Mouse (Mus musculus) bone marrow macrophage, adult 2 months (primary cell): ENCODE measurements at regions not wholly inside any gene's neighbourhood (a gene's known extent, or its start where the extent isn't known, plus 50 kb on each side); places are given as distances from the start of the nearest gene placed in this dataset.

Experiments used
- H3K27ac ChIP-seq: 2 replicates; pipeline ENCODE4 v1.5.1; 2012; ENCODE audit warnings: low read depth, low read length; ENCODE audit not compliant: insufficient read depth
- H3K4me1 ChIP-seq: 2 replicates; pipeline ENCODE4 v1.6.1; 2012; ENCODE audit warnings: low read length; ENCODE audit not compliant: control insufficient read depth, insufficient read depth
- H3K4me3 ChIP-seq: 2 replicates; pipeline ENCODE4 v1.5.1; 2012; ENCODE audit warnings: mild to moderate bottlenecking, low read length, moderate library complexity; ENCODE audit not compliant: insufficient read depth
- CTCF ChIP-seq: IDR thresholded peaks from 2 replicates; pipeline ENCODE4 v1.5.1; 2012; ENCODE audit warnings: low read depth, mild to moderate bottlenecking, low read length, moderate library complexity
- POLR2A ChIP-seq: IDR thresholded peaks from 2 replicates; pipeline ENCODE4 v1.6.1; 2012; ENCODE audit warnings: mild to moderate bottlenecking, low read depth, low read length, borderline replicate concordance

- no peaks in the 10 kb centered on the region for H3K4me1 ChIP-seq
- no peak overlapping the region for H3K27ac ChIP-seq
- H3K4me3 ChIP-seq, result no peak overlapping the region
- no peak for TF ChIP-seq POLR2A
- TF ChIP-seq CTCF, result no peak
These were observed 136.4 kb downstream of the Npy start for GRCm38 (mm10) chr6:49958891-49959290.

- Histone ChIP-seq H3K4me1 (no peaks in the 10 kb centered on the region), H3K4me3 (no peak overlapping the region), H3K27ac (no peak overlapping the region)
- no peak for TF ChIP-seq CTCF
- TF ChIP-seq POLR2A, result no peak
These were observed 138.7 kb downstream of the Npy start for GRCm38 (mm10) chr6:49961166-49961565.

- Histone ChIP-seq H3K27ac (no peak overlapping the region), H3K4me3 (no peak overlapping the region), H3K4me1 (no peaks in the 10 kb centered on the region)
- no peak for TF ChIP-seq POLR2A
- TF ChIP-seq CTCF, result no peak
These were observed 143.5 kb downstream of the Npy start for GRCm38 (mm10) chr6:49965944-49966545.

- H3K4me3 ChIP-seq, result no peak overlapping the region
- H3K27ac ChIP-seq, result no peak overlapping the region
- H3K4me1 ChIP-seq, result no peaks in the 10 kb centered on the region
- no peak for TF ChIP-seq CTCF
- no peak for TF ChIP-seq POLR2A
These were observed 143.5 kb upstream of the Mpp6 start for GRCm38 (mm10) chr6:49966555-49966954.

GRCm38 (mm10) chr6:49973258-49973865 lies 136.7 kb upstream of the Mpp6 start:
- H3K4me3 ChIP-seq, result no peak overlapping the region
- H3K27ac ChIP-seq, result no peak overlapping the region
- no peak for TF ChIP-seq POLR2A
- no peak for TF ChIP-seq CTCF
- H3K4me1 ChIP-seq, result no peaks in the 10 kb centered on the region

- TF ChIP-seq POLR2A (no peak), CTCF (no peak)
- no peak overlapping the region for H3K27ac ChIP-seq
- H3K4me3 ChIP-seq, result no peak overlapping the region
- H3K4me1 ChIP-seq, result no peaks in the 10 kb centered on the region
These were observed 132.3 kb upstream of the Mpp6 start for GRCm38 (mm10) chr6:49977783-49978182.

GRCm38 (mm10) chr6:49983740-49984139 lies 126.3 kb upstream of the Mpp6 start:
- H3K4me3 ChIP-seq, result no peak overlapping the region
- H3K27ac ChIP-seq, result no peak overlapping the region
- H3K4me1 ChIP-seq, result no peaks in the 10 kb centered on the region
- TF ChIP-seq CTCF, result no peak
- no peak for TF ChIP-seq POLR2A

GRCm38 (mm10) chr6:49985127-49985526 lies 124.9 kb upstream of the Mpp6 start:
- H3K4me3 ChIP-seq, result no peak overlapping the region
- no peak for TF ChIP-seq POLR2A
- no peaks in the 10 kb centered on the region for H3K4me1 ChIP-seq
- no peak overlapping the region for H3K27ac ChIP-seq

GRCm38 (mm10) chr6:49987141-49987540 lies 122.9 kb upstream of the Mpp6 start:
- Histone ChIP-seq H3K27ac (no peak overlapping the region), H3K4me3 (no peak overlapping the region), H3K4me1 (no peaks in the 10 kb centered on the region)
- TF ChIP-seq CTCF (no peak), POLR2A (no peak)

GRCm38 (mm10) chr6:49987541-49988210 lies 122.4 kb upstream of the Mpp6 start:
- Histone ChIP-seq H3K4me3 (no peak overlapping the region), H3K27ac (no peak overlapping the region), H3K4me1 (no peaks in the 10 kb centered on the region)
- TF ChIP-seq POLR2A (no peak), CTCF (no peak)
